In the genomic region with DNA sequence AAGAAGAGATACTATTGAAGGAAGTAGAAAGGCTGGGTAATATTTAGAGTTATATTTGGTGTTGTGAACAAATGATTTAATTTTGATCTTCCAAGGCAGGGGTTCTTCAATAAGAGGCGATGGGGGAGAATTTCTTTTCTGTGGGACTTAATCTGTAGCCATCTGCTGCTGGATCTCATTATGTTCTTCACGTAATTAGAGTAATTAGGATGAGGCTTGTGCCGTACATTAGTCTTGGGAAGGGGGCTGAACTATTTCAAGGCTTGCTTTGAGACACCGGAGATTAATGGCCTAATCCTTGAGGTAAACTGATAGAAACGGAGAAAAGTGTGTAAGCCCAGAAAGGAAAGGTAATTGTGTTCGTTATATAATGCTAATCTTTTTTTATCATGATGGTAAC, we compare ENCODE assay signal across 25 mouse cellular contexts.
DNase-seq lines count a peak whose midpoint lies in the region; ATAC-seq and TF ChIP-seq lines count a peak whose summit lies in the region.
"Had no signal": no experiment of that assay in that cellular context is flagged by ENCODE, and none has a peak within 500 bp of the region (broad histone marks: within the 10 kb centered on the region; RNA-seq: fewer than 3 reads in every experiment).

No protein-coding gene starts in this region.

- 61% methylated on average over 6 of the region's 6 CpGs for WGBS in hindbrain, embryonic 14.5 days
- 48% methylated on average over 6 of the region's 6 CpGs for WGBS in hindbrain, postnatal 0 days
- 11% methylated on average over 6 of the region's 6 CpGs for WGBS in forebrain, embryonic 14.5 days

- DNase-seq in hindbrain, embryonic 14.5 days (ENCODE audit: low spot score) = no peak
- DNase-seq in hindbrain, postnatal 0 days (ENCODE audit: low spot score) = no peak
- peak; percentile 81 for DNase-seq in brain, embryonic 14.5 days (ENCODE audit: low read depth)
- DNase-seq in forebrain, embryonic 14.5 days (ENCODE audit: low spot score) = peak; percentile 76
- peak; percentile 88 for DNase-seq in retina, postnatal 1 day
- DNase-seq in gastrocnemius, postnatal 4 days (ENCODE audit: low spot score in 2 of 2) = no peak
- DNase-seq: adrenal gland, adult 8-10 months; B cell, adult 2 months; cerebellum, adult 8-10 months; gastrocnemius, postnatal 10 days; heart, postnatal 14 days; kidney, postnatal 14 days; liver, embryonic 13.5 days; lung, adult 18-20 months; lung, postnatal 4 days; right cerebral cortex, postnatal 25 days had no signal

- no peak overlapping the region for H3K4me3 ChIP-seq in hindbrain, embryonic 14.5 days (replicated peaks; ENCODE audit: low read length)
- no peak overlapping the region for H3K4me3 ChIP-seq in hindbrain, postnatal 0 days (ENCODE audit: low read length)
- no peak overlapping the region for H3K4me3 ChIP-seq in forebrain, embryonic 14.5 days (ENCODE audit: low read depth, low read length)
- H3K4me3 ChIP-seq: embryonic facial prominence, embryonic 12.5 days; hindbrain, embryonic 10.5 days; limb, embryonic 10.5 days; limb, embryonic 15.5 days; liver, embryonic 13.5 days; megakaryocyte, embryonic 14.5 days; midbrain, embryonic 12.5 days; stomach, embryonic 15.5 days had no signal

- no peak overlapping the region for H3K9ac ChIP-seq in hindbrain, embryonic 14.5 days
- no peak overlapping the region for H3K9ac ChIP-seq in hindbrain, postnatal 0 days (replicated peaks; ENCODE audit: low read length)
- H3K9ac ChIP-seq in forebrain, embryonic 14.5 days (ENCODE audit: low read length) = no peak overlapping the region
- H3K9ac ChIP-seq: embryonic facial prominence, embryonic 12.5 days; limb, embryonic 15.5 days; liver, embryonic 13.5 days; midbrain, embryonic 12.5 days; stomach, embryonic 15.5 days had no signal

- TF ChIP-seq POLR2A in brain, embryonic 14.5 days (IDR thresholded peaks at IDR 0.05; ENCODE audit: borderline replicate concordance, extremely low read depth, insufficient read depth, insufficient read length, poor library complexity, severe bottlenecking) = no peak

- no peak overlapping the region for H3K4me2 ChIP-seq in hindbrain, embryonic 14.5 days (replicated peaks)
- no peak overlapping the region for H3K4me2 ChIP-seq in hindbrain, postnatal 0 days (ENCODE audit: low read depth, low read length)
- no peak overlapping the region for H3K4me2 ChIP-seq in forebrain, embryonic 14.5 days (ENCODE audit: low read length)
- H3K4me2 ChIP-seq: embryonic facial prominence, embryonic 12.5 days; limb, embryonic 15.5 days; liver, embryonic 13.5 days; midbrain, embryonic 12.5 days; stomach, embryonic 15.5 days had no signal

- H3K27ac ChIP-seq in hindbrain, embryonic 14.5 days = peak overlapping the region; percentile 39; the same call in 1 of the 2 replicates
- no peak overlapping the region; the same call in 1 of the 2 replicates for H3K27ac ChIP-seq in hindbrain, postnatal 0 days
- H3K27ac ChIP-seq in forebrain, embryonic 14.5 days (ENCODE audit: low read depth, low read length) = peak overlapping the region; percentile 58; the same call in 1 of the 2 replicates
- H3K27ac ChIP-seq: embryonic facial prominence, embryonic 12.5 days; hindbrain, embryonic 10.5 days; limb, embryonic 10.5 days; limb, embryonic 15.5 days; liver, embryonic 13.5 days; midbrain, embryonic 12.5 days; stomach, embryonic 15.5 days had no signal

- H3K9me3 ChIP-seq in hindbrain, embryonic 14.5 days (ENCODE audit: control insufficient read depth, low read length) = 0 out of 2 replicates have a peak, but pooled peaks cover 6% of the 10 kb centered on the region
- no peaks in the 10 kb centered on the region for H3K9me3 ChIP-seq in hindbrain, postnatal 0 days (ENCODE audit: low read length)
- H3K9me3 ChIP-seq in forebrain, embryonic 14.5 days (replicated peaks; ENCODE audit: control insufficient read depth, low read length) = no peaks in the 10 kb centered on the region
- H3K9me3 ChIP-seq: embryonic facial prominence, embryonic 12.5 days; limb, embryonic 10.5 days; liver, embryonic 13.5 days; stomach, embryonic 15.5 days had no signal

- no peaks in the 10 kb centered on the region for H3K4me1 ChIP-seq in hindbrain, embryonic 14.5 days (replicated peaks; ENCODE audit: control insufficient read depth, insufficient read depth, low read length)
- H3K4me1 ChIP-seq in hindbrain, postnatal 0 days (ENCODE audit: insufficient read depth, low read length) = peaks cover 7% of the 10 kb centered on the region; the same call in 1 of the 2 replicates
- peaks cover 9% of the 10 kb centered on the region; the same call in 1 of the 2 replicates for H3K4me1 ChIP-seq in forebrain, embryonic 14.5 days (ENCODE audit: control insufficient read depth, insufficient read depth, low read length)
- H3K4me1 ChIP-seq: embryonic facial prominence, embryonic 12.5 days; hindbrain, embryonic 10.5 days; limb, embryonic 10.5 days; limb, embryonic 15.5 days; liver, embryonic 13.5 days; megakaryocyte, embryonic 14.5 days; stomach, embryonic 15.5 days had no signal

- no peaks in the 10 kb centered on the region for H3K27me3 ChIP-seq in hindbrain, embryonic 14.5 days (ENCODE audit: control insufficient read depth, insufficient read depth, low read length)
- H3K27me3 ChIP-seq in hindbrain, postnatal 0 days (ENCODE audit: insufficient read depth, low read length) = no peaks in the 10 kb centered on the region
- no peaks in the 10 kb centered on the region for H3K27me3 ChIP-seq in forebrain, embryonic 14.5 days (replicated peaks; ENCODE audit: control insufficient read depth, insufficient read depth, low read length)
- H3K27me3 ChIP-seq: embryonic facial prominence, embryonic 12.5 days; limb, embryonic 15.5 days; liver, embryonic 13.5 days; megakaryocyte, embryonic 14.5 days; midbrain, embryonic 12.5 days; stomach, embryonic 15.5 days had no signal

- no peak for TF ChIP-seq CTCF in hindbrain, postnatal 0 days (IDR thresholded peaks at IDR 0.05; ENCODE audit: low read depth)
- TF ChIP-seq CTCF in brain, embryonic 14.5 days (IDR thresholded peaks at IDR 0.05; ENCODE audit: borderline replicate concordance, extremely low read depth, insufficient read depth, insufficient read length) = no peak

- H3K36me3 ChIP-seq in hindbrain, embryonic 14.5 days (replicated peaks; ENCODE audit: control insufficient read depth, insufficient read depth) = no peaks in the 10 kb centered on the region
- no peaks in the 10 kb centered on the region for H3K36me3 ChIP-seq in hindbrain, postnatal 0 days (ENCODE audit: insufficient read depth, low read length)
- no peaks in the 10 kb centered on the region for H3K36me3 ChIP-seq in forebrain, embryonic 14.5 days (ENCODE audit: control insufficient read depth, insufficient read depth, low read length)
- H3K36me3 ChIP-seq: embryonic facial prominence, embryonic 12.5 days; hindbrain, embryonic 10.5 days; limb, embryonic 10.5 days; limb, embryonic 15.5 days; liver, embryonic 13.5 days; midbrain, embryonic 12.5 days; stomach, embryonic 15.5 days had no signal

- ATAC-seq in hindbrain, embryonic 14.5 days (ENCODE audit: low FRiP score) = no peak
- ATAC-seq in hindbrain, postnatal 0 days = no peak
- peak; percentile 61 for ATAC-seq in forebrain, embryonic 14.5 days
- ATAC-seq: intestine, postnatal 0 days; lung, postnatal 0 days had no signal

Comparison
In these comparisons a context has a peak if more than half of its experiments do, and no peak if none do; other contexts are left out.
1. DNase-seq: peak in brain, embryonic 14.5 days (single experiment), forebrain, embryonic 14.5 days (single experiment) and retina, postnatal 1 day (single experiment); none in hindbrain, embryonic 14.5 days (single experiment), hindbrain, postnatal 0 days (single experiment) and gastrocnemius, postnatal 4 days (0 of 2).